Mouse (Mus musculus): ENCODE measurements at regions not wholly inside any gene's neighbourhood (a gene's known extent, or its start where the extent isn't known, plus 50 kb on each side); places are given as distances from the start of the nearest gene placed in this dataset.

- TF ChIP-seq CTCF (conservative IDR thresholded peaks at IDR 0.05; ENCODE audit: insufficient read depth, insufficient read length, low read depth, low read length), result no peak
- TF ChIP-seq POLR2A (IDR thresholded peaks at IDR 0.05; ENCODE audit: low read depth, low read length), result no peak
Observed at GRCm38 (mm10) chr6:95997037-95997436, 115.9 kb upstream of the Fam19a1 start.
